Mouse (Mus musculus) cerebellum, adult 8-10 months (tissue): ENCODE data around the gene Dag1.
A peak's percentile ranks its signal among the peaks of the same experiment; 100 is the strongest.
"Not testable (repeated sequence)": the region's sequence is repeated elsewhere in the genome, so short reads cannot be mapped to it uniquely, and the experiment has no call there.

Experiments used
- DNase-seq: peaks from one replicate; pipeline ENCODE4 v3.0.0; 2022

Dag1 gene

DNA sequence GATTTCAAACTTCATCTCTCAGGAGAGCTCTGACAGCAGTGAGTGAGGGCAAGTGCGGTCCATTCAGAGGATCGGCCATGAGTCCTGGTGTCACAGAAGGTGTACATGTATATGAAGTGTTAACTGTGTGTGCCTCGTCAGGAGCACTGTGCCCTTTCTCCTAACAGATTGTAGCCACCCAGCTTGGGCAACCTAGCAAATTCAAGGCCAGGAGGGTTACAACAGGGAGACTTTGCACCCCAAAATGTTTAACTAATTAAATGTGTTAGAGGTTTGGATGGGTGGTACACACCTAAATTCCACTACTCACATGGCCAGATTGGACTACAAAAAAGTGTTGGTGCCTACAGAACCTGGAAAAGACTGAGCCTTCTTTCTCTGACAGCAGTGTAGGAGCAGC, 42.2 kb downstream of the Dag1 start:
- DNase-seq = no peak

GRCm38 (mm10) chr9:108220380-108220774, 43.4 kb downstream of the Dag1 start:
- DNase-seq = no peak

GRCm38 (mm10) chr9:108219766-108220379, 43.9 kb downstream of the Dag1 start:
- no peak for DNase-seq

DNA sequence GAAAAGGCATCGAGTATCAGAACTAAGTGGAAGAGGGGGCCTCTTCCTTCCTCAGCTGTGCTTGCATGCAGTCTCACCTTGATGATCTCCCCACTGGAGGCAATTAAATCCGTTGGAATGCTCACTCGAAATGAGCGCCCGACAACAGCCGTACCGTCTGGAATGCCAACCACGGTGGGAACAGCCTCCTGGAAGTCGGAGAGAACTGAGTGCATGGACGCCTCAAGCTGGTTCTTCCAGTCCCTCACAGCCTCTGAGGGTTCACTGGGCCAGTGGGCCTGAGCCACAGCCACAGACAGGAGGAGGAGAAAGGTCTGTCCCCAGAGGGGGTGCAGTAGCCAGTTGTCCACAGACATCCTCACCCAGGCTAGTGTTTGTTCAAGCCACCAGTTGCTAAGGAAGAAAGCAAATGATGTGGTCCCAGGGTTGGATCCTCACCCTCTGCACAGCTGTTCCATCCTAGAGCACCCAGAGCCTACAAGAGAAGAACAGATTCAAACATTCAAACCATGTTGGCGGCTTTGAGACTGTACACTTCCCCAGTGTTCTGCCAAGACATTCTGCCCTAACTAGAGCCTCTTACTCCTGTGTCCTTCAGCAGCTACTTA, 45.7 kb downstream of the Dag1 start:
- no peak for DNase-seq

- DNase-seq = no peak
Measured at GRCm38 (mm10) chr9:108217406-108217805, 46.4 kb downstream of the Dag1 start.

GRCm38 (mm10) chr9:108213105-108213504, 50.7 kb downstream of the Dag1 start:
- no peak for DNase-seq

DNA sequence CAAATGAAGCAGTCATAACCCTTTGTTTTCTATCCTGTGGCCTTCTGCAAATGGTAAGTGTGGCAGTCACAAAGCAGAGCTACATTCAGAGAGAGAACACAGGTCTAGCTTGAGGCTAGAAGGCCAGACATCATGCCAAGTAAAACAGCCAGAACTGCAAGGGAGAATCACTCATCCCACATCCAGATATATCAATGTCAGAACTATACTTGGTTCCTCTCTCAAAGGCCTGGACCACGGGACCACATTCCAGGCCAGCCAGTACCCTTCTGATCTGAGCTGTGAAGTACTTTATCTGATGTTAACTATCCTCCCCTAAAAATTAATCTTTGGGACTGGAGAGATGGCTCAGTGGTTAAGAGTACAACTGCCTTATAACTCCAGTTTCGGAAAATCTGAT, 51.3 kb downstream of the Dag1 start:
- DNase-seq = no peak

DNA sequence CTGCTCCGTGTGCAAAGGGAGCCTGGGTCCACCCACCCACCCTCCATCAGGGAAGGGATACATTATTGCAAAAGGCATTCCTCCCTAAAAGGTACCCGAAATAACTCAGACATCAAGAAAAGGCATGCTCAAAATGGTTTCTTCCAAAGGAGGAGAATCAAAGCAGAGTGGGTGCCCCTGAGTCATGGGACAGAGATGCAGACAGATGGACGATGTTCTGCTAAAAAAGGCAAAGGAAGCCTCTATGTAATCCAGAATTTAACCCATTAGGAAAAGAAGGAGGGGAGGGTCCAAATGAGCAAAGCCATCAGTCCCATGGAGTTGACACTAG, 58.2 kb downstream of the Dag1 start:
- no peak for DNase-seq

GRCm38 (mm10) chr9:108204884-108205570, 58.7 kb downstream of the Dag1 start:
- DNase-seq = no peak

DNA sequence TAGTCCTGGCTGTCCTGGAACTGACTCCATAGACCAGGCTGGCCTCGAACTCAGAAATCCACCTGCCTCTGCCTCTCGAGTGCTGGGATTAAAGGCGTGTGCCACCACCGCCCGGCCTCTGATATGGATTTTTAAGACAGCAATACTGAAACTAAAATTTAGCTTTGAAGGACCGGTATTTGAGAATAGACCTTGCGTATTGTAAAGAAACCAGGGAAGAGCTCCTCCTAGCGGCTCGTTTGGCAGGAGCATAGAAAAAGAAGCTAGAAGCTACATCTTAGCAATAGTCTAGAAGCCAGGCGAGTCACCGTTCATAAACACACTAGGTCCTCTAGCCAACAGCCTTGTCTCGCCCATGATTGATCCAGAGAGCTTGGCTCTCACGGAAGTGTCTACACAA, 60.7 kb downstream of the Dag1 start:
- DNase-seq = peak; percentile 74

- no peak for DNase-seq
Measured at GRCm38 (mm10) chr9:108202169-108202568, 61.6 kb downstream of the Dag1 start.

DNA sequence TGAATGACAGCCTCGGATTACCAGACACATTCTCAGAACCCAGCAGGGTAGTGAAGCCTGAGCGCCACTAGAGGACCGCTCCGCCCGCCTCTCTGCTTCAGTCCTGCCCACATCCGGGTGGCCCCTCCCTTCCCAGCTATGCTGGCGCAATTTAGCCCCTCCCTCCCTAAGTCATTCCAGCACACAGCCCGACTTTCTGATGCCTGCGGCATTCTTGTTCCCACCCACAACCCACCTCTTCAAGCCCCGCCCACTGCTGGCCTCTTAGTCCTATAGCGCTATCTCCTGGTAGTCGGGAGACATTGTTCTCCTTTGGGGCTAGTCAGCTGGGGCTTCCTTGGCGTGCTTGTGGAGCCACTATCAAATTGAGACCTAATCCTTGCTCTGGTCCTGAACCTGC, 62.6 kb downstream of the Dag1 start:
- peak; percentile 91 for DNase-seq

GRCm38 (mm10) chr9:108198621-108199020, 65.1 kb downstream of the Dag1 start:
- DNase-seq = no peak

DNA sequence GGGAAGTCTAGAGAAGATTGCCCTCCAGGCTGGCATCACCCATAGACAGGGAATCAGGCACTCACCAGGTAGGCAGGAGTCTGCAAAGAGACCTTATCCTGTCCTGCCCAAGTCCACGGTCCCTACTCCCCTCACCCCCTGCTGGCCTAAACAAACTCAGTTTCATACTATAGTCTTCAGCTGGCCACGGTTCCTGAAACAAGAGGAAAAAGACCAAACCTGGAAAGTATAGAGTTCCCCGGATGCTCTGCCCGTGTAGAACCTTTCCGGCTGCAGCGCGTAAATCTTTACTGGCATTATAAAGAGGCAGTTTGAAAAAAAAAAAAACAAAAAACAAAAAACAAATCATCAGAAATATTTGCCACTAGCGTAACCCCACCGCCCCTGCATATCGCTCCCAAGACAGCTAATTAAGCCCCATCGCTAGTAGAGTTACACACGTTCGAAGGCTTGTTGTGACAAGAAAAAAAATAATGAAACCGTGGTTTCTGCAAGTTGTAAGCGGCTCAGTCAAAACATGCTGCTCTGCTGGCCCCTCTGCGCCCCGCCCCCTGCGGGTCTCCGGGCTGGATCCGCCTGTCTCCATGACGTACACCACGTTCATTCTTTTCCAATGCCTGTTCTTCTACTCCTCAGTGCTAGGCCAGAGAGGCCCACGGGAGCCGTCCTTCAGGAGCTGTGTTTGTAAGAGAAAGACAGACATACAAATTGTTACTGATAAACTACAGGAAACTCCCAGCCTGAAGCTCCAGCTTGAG, 66.7 kb downstream of the Dag1 start:
- DNase-seq = no peak

GRCm38 (mm10) chr9:108196222-108196621, 67.5 kb downstream of the Dag1 start:
- not testable (repeated sequence) for DNase-seq

GRCm38 (mm10) chr9:108189787-108190679, 73.7 kb downstream of the Dag1 start, which contains the start of gene Bsn:
TSS of gene Bsn (minus strand) at chr9:108190384.
- DNase-seq = peak; percentile 92

- no peak for DNase-seq
Measured at GRCm38 (mm10) chr9:108189488-108189786, 74.3 kb downstream of the Dag1 start.

DNA sequence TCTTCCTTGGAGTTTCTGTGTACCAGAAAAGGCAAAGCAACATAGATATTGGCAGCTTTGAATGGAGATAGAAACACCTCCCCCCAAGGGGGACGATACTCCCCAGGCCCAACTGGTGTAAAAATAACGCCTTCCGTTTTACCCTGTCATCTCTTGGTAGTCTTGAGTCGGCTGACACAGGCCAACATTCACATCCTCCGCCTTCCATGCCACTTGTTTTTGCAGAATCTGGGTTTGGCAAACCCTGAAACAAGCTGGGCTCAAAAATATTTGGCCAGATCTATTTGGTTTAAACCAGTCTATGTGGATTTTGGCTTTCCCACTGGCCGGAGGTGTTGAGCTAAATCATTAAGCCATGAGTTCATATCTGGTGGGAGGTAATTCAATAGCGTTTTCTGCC, 74.7 kb downstream of the Dag1 start:
- DNase-seq = no peak

DNA sequence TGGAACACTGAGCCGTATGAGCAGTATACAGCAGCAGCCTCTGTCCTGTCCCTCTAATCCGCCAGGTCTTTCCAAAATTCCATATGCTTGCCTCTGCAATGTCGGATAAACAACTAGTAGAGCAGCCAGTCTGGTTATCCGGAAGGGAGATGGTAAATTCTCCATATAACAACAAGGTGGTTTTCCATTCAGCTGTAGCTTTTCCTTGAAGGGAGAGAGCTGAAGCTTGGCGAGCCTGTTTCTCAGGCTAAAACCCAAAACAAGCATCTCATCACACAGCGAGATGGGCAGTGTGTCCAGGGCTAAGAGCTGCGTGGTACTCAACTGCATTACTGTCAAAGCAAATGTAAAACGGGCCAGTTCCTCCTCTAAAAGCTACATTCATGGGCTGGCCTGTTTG, 75.2 kb downstream of the Dag1 start:
- no peak for DNase-seq

DNA sequence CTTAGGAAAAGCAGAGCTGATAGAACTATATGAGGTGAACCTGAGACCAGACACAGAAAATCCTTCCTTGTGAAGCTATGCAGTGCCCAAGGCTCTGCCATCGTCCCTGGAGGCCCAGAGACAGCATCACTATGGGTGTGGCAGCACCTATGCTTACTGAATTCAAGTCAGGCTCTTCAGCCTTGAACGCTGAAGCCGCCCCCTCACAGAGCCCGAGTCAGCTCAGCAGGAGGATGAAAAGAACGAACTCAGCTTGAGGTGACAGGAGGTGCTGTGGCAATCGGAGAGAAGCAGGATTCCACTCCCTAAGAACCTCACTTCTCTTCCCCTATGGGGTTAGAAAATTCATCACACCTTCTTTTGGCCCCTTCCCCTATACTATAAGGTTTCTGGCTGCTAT, 76.1 kb downstream of the Dag1 start:
- DNase-seq = no peak

DNA sequence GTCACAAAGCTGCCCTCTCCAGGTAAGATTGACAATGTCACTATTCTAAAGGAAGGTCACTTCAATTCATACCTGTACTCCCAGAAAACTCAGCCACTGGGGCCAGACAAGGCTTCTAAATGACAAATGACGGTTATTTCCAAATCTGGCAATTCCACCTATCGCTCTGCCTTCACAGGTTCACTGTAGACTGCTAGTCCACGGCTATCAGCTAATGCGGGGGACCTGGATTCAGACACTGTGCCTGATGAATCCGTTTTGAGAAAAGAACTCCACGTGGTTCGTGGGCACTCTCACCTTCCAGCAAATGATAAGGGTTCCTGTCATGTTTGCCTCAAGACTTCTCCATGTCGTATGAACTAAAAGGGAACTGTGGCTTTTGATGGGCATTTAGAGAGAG, 78.0 kb downstream of the Dag1 start:
- no peak for DNase-seq

DNA sequence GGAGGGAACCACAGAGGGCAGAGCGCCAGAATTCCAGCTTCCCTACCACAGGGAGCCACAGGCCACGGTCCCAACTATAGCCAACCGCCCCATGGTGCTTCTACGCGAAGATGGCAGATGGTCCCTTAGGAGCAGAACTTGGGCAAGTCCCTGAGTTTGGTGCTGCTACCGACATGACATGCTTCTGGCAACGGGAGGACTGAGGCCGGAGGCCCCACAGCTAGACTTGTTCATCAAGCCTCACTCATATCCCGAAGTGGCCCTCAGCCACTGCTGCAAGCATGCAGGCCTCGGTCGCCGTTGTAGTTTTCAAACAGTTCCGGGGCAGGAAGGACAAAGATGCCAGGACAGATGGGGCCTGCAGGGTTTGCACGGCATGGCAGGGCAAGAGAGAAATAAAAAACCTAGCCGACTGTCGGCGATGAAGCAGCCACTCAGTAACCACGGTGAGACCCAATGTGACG, 80.2 kb downstream of the Dag1 start:
- no peak for DNase-seq
